Mouse (Mus musculus) retina, postnatal 1 day (tissue): ENCODE results near the gene Ckb.
"Not testable (repeated sequence)": the region's sequence is repeated elsewhere in the genome, so short reads cannot be mapped to it uniquely, and the experiment has no call there.

Experiments used
- DNase-seq: peaks from one replicate; pipeline ENCODE4 v3.0.0-alpha.2; 2012

The Ckb gene

GRCm38 (mm10) chr12:111668457-111668912 is 3.7 kb downstream of the Ckb start:
- peak; percentile 95 for DNase-seq

- peak; percentile 21 for DNase-seq
Observed at GRCm38 (mm10) chr12:111667421-111667820, 4.7 kb downstream of the Ckb start.

- peak; percentile 3 for DNase-seq
Observed at GRCm38 (mm10) chr12:111666380-111666779, 5.8 kb downstream of the Ckb start.

- peak; percentile 19 for DNase-seq
Observed at GRCm38 (mm10) chr12:111665041-111665880, 6.9 kb downstream of the Ckb start.

- DNase-seq: peak; percentile 82
Observed at GRCm38 (mm10) chr12:111664144-111664634, 7.9 kb downstream of the Ckb start.

GRCm38 (mm10) chr12:111663228-111664143 is 8.7 kb downstream of the Ckb start:
- no peak for DNase-seq

- not testable (repeated sequence) for DNase-seq
Observed at GRCm38 (mm10) chr12:111661554-111661953, 10.6 kb downstream of the Ckb start.

- no peak for DNase-seq
Observed at GRCm38 (mm10) chr12:111660628-111661027, 11.5 kb downstream of the Ckb start.

GRCm38 (mm10) chr12:111659331-111659730 is 12.8 kb downstream of the Ckb start:
- DNase-seq: no peak

GRCm38 (mm10) chr12:111655695-111656094 is 16.4 kb downstream of the Ckb start:
- DNase-seq: no peak

GRCm38 (mm10) chr12:111653434-111653833 is 18.7 kb downstream of the Ckb start:
- DNase-seq: peak; percentile 85

GRCm38 (mm10) chr12:111652953-111653352 is 19.2 kb downstream of the Ckb start:
- DNase-seq: no peak

GRCm38 (mm10) chr12:111648061-111648645 is 24.0 kb downstream of the Ckb start:
- peak; percentile 87 for DNase-seq
